Mouse (Mus musculus) B cell, adult 2 months (primary cell): ENCODE measurements around the gene Kpna2.
A peak's percentile ranks its signal among the peaks of the same experiment; 100 is the strongest.

Experiments used
- DNase-seq, 2 experiments: peaks; one replicate each; pipeline ENCODE4 v3.0.0; 2022

The Kpna2 gene

DNA sequence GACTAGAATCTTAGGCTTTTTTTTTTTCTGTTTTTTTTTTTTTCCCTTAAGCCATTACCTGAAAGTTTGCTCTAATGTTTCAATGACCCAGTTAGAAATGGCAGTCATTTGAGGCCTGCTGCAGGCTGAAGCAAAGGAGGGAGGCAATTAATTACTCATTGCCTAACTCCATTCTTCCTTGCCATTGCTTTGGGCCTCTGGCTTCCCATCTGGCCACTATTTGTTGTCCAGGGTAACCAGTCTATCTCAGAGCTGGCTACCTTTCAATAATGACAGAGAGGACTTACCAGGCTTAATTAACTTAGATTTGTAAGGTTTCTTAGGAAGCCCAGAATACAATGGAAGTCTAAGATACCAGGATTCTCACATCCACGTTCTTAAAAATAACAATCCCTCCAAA is 17.6 kb downstream of the Kpna2 start:
- no peak for DNase-seq

DNA sequence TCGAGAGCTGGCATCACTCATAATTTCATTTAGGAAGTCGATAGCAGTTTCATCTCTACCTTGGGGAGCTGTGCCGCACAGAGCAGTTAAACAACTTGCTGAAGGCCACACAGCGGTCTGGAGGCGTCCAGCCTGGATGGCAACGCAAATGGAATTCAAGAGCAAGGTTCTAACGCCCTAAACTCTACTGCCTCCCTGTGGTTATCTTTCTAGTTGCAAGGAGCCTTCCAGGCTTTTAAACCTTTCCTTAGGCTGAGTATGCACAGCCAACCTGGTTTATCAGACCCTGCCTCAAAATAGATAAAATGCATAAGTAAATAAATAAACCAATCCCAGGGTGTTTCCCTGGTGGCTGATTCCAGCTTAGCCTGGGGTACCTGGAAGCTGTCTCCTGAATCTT is 18.9 kb downstream of the Kpna2 start:
- DNase-seq: peak; percentile 50 to 57

DNA sequence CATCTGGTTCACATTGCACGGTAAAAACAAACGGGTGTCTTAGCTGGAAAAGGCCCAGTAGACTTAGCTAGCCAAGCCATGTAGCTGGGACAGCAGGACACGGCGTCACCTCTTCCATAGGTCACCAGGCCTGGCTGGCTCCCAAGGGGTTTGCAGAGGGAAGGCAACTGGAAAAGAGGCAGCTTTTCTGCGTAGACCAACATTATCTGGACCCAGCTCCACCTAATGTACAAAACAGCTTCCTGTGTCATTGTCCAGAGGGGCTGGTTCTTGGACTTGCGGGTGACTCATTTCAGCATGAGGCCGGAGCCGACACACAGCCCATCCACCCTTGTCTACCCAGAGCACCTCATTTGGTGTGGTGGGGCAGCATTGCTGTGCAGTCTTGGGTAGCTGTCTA is 23.1 kb downstream of the Kpna2 start:
- no peak for DNase-seq

DNA sequence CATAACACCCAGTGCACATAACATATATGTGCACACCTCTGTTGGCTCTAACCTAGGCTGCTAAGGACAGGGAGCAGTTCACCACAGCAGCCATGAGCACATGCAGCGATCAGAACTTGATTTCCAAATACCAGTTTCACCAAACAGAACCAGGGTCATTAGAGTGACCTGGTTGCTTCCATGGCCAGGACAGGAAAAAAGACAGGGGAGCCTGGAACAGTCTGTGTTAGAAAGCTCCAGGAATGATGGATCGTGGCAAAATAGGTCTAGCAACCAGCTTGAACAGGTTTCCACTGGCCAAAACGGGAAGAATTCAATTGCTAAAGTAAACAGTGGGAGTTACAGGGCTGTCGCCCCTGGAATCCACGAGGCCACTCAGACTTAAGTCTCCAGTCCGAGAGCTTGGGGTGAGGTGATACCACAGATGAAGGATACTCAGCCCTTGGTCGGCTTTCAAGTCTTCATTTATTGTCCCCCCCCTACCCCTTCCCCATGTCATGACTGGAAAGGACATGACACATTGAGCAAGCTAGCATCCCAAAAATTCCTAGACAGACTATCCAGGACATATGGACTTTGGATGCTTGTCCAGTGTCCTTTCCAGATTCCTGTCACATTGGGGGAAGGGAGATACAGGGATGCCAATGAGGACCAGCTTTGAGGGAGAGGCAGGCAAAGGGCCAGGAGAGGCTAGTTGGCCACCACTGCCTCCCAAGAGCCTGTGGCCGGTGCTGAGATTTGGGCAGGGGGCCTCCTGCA is 23.7 kb downstream of the Kpna2 start:
- no peak for DNase-seq

DNA sequence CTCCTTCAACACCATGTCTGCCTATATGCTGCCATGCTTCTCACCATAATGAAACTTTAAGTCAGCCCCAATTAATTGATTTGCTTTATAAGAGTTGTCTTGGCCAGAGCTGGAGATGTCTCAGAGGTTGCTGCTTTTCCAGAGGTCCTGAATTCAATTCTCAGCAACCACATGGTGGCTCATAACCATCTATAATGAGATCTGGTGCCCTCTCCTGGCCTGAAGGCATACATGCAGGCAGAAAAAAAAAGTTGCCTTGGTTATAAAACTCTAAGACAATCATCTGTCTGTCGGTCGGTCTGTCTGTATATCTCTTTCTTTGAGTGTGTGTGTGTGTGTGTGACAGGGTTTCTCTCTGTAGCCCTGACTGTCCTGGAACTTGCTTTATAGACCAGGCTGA is 24.9 kb downstream of the Kpna2 start:
- peak; percentile 50 to 52 for DNase-seq

DNA sequence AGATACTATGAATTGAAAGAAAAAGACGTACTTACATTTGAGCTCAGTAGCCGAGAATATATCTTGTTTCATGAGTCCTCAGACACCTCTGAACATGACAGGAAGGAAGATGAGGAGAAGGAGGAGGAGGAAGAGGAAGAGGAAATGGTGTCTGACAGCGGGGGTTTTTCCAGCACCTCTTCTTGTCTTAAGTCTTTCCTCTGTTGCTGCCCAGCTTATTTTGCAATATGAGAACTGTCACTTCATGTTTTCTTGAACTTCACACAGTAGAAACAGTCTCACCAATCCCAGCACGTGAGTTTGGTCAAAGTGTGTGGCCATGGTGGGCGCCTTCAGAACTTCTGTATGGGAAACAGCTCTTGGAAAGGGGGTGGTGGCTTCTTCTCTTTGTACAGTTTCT is 26.3 kb downstream of the Kpna2 start:
- DNase-seq: no peak

DNA sequence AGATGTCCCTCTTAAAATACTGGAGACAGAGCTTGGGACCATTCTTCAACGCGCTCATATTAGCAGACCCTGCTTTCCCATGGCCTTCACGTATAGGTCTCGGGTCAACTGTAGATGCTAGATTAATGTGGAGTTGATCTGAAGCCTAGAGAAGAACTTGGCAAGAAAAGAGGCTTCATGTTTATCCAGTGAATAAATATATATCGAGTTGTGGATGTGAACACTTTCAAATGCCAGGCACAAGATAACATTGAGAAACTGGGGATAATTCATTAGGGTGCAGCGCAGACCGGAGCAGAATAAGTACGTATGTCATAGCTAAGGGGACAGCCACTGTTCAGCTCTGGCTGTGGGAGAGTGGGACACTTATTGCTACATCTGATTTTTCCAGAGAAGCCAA is 29.5 kb downstream of the Kpna2 start:
- no peak for DNase-seq

DNA sequence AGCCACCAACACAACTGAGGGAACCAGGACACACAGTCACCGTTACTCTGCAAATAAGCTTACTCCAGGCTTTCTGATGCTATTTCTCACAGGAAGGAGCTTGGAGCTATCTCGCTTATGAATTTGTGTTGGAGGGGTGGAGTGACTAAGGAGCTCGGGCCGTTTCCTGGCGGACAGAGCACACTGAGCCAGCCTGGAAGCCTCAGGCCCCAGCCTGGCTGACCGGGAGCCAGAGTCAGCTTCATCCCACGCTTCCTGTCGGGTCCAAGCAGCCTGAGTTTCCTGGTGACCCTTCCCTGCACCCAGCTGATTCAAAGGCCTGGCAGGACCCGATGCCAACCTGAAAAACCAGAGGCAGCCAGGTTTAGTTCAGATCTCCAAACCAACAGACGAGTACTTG is 31.7 kb downstream of the Kpna2 start:
- no peak for DNase-seq

DNA sequence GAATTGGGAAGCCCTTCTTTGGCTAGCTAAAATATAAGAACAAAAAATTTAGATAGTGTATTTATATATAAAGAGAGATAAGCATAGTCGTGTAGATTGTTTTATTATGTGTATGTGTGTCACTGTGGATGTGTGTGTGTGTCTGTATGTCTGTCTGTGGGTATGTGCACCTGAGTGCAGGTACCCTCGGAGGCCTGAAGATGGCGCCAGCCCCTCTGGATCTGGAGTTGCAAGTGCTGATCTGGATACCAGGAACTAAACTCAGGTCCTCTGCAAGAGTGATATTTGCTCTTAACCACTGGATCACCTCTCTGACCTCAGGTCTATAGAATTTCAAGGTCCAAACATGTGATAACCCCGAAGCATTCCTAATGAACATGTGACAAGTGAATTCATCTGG is 33.5 kb downstream of the Kpna2 start:
- DNase-seq: peak in 1 of 2 experiments; percentile 17

DNA sequence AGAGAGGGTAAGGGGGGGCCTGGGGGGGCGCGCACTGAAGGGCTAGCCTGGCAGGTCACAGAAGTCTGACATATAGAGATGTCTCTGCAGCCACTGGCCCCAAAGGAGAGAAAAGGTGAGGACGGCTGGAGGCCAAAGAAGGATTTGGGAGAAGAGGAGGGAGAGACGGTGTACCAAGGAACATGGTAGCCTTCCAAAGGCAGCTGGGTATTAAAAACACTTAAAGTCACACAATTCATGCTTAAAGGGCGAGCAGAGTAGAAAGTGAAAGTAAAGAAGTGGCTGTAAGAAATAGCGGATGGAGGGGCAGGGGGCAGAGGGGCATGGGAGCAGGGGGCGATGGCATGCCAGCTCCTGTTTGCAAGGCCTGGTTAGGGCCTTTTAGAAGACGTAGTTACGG is 37.0 kb downstream of the Kpna2 start:
- DNase-seq: peak in 1 of 2 experiments; percentile 7

DNA sequence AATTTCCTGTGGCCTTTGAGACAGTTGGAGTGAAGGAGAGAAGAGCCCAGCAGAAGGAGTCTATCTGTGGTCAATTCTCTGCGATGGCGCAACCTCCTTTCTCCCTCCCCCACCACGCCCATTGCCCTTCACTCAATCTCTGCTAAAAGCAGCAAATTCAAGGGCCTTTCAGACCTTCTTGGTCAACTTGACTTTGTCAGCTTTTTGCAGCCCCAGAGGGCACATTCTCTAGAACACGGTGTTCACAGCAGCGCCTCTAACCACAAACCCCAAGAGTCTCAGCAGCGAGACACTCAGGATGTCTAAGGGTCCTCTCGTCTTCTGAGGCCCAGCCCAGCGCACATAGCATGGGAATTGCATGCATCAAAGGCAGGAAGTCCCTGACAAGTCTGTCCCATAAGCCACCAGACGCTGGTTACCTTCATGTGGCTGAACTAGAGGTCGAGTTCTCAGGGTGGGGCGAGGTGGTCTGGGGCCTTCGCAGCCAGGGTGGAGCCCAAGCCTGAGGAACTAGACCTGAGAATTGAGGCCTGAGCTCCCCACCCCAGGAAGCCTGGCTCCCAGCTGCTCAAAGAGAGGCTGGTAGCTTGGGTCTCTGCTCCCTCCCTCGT is 37.8 kb downstream of the Kpna2 start:
- DNase-seq: peak; percentile 43 to 46

DNA sequence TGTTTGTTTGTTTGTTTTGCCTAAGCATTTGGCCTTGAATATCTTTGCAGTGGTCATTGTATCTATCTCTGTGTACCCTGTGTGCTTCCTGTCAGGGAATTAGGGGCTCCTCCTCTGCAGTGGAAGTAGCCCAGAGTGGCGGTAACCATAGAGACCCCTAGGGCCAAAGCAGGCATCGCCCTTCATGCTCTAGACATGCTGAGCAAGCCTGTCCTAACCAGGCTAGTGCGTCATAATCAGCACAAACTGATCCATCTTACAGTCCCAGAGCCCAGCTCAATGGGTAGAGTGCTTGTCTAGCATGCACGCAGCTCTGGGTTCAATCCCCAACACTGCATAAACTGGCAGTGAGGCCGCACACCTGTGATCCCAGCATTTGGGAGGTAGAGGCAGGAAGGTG is 40.2 kb downstream of the Kpna2 start:
- DNase-seq: no peak

DNA sequence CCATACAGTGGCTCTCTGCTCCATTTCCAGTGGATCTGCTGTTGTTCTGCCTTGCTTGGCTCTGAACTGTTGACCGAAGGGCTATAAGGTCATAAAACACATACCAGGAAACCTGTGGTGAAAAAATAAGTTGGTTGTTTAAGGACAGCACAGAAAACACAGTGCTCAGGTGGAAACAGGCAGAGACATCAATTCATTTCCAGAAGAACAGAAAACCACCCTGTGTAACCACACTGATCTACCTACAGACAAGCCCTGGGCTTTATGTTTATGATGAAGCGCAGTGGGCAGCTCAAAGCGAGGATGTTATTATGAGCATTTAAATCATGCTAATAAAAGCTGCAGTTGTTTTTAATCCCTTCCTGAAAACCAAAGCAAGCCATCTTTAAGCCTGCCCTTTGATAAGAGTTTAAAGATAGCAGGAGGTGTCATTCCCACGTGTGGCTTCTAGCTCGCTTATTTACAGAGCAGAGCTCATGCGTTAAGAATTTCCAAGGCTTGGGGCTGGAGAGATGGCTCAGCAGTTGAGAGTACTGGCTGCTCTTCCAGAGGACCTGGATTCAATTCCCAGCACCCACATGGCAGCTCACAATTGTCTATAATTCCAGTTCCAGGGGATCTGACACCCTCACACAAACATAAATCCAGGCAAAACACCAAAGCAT is 40.8 kb downstream of the Kpna2 start:
- no peak for DNase-seq

DNA sequence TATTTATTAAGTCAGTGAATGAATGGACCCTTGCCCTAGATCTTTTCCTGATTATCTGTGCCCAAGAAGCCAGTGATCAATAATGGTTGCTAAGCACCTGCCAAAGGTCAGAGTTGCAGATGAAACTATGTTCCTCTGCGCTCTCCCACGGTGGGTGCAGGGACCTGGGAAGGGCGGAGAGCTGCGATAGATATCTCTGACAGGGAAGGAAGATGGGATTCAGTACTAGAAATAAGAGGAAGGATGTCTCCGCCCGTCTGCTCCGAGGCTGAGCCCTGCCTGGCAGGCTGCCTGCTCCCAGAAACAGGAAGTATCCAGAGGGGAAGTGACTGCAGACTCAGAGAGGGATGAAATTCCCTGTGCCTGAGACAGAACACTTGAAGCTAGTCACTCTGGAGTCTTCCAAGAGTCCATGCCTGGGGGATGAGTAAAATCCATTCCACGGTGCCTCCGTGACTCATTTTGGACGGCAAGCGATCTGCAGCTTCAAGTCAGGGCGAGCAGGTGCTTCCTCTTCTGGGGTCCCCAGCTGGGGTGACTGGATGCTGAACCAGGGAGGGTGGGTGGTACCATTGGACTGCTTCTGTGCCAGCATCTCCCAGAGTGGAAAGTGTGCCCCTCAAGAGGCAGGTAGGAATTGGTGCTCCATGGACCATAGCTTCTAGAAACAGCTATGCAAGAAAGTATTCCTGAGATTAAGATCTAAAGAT is 41.9 kb downstream of the Kpna2 start:
- no peak for DNase-seq

DNA sequence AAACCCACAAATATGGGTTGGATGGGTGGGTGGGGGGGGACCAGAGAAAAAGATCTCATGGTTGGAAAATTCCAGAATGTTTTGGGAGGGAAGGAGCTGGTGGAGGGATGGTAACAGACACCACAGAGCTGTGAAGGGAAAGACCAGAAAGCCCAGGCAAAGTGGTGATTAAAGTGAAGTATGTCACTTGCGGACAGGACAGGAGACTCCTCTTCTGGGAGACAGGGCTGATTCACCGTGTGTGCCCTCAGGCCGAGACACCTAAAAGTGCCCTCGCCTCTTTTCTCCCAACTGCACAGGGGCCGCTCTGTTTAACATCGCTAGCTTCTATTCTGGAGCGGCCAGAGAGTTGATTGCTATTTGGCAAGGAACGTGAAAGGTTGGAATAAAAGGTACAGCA is 44.8 kb downstream of the Kpna2 start:
- DNase-seq: no peak

DNA sequence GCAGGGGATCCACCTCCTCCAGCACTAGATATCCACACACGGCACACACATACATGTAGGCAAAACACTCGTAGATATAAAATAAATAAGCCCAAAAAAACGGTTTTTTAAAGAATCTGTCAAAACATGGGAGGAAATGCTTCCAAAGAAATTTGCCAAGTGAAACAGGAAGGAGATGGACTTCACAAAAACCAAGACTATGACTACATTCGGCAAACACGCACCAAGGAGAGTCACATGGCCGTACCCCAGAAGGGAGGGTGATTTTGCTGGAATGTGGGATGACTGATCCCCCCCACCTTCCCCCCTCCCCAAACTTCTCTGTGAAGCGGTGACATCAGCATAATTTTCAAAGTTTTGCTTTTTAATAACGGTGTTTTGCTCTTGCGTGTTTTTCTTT is 45.2 kb downstream of the Kpna2 start:
- no peak for DNase-seq
